Mouse (Mus musculus): Measurements from ENCODE around the gene Maml3. TPM values are rescaled to one million over a fixed set of nuclear protein-coding genes. Genes with fewer than 3 reads are reported as not detected.

Maml3 gene
- total RNA-seq, 2 experiments from 2014 or later = 7.4 to 7.5 TPM

- no peak for DNase-seq
- intact Hi-C loops (cut with DNase I) = no loop called here
Measured at GRCm38 (mm10) chr3:51813186-51813585, 291.7 kb downstream of the Maml3 start.

- no peak for DNase-seq
- intact Hi-C loops (cut with DNase I) = no loop called here
Measured at GRCm38 (mm10) chr3:51810731-51811130, 294.1 kb downstream of the Maml3 start.

GRCm38 (mm10) chr3:51809822-51810221 is 295.1 kb downstream of the Maml3 start:
- no peak for DNase-seq
- intact Hi-C loops (cut with DNase I) = no loop called here

GRCm38 (mm10) chr3:51807981-51808870 is 296.6 kb downstream of the Maml3 start:
- no peak for DNase-seq
- intact Hi-C loops (cut with DNase I) = no loop called here

- intact Hi-C loops (cut with DNase I) = no loop called here
- DNase-seq = no peak
Measured at GRCm38 (mm10) chr3:51805488-51806318, 299.2 kb downstream of the Maml3 start.

- intact Hi-C loops (cut with DNase I) = no loop called here
- DNase-seq = no peak
Measured at GRCm38 (mm10) chr3:51803903-51804302, 301.0 kb downstream of the Maml3 start.

GRCm38 (mm10) chr3:51799650-51800049 is 305.2 kb downstream of the Maml3 start:
- DNase-seq = no peak
- intact Hi-C loops (cut with DNase I) = no loop called here

GRCm38 (mm10) chr3:51796838-51797237 is 308.0 kb downstream of the Maml3 start:
- DNase-seq = peak; percentile 64
- intact Hi-C loops (cut with DNase I) = no loop called here

GRCm38 (mm10) chr3:51796219-51796828 is 308.6 kb downstream of the Maml3 start:
- intact Hi-C loops (cut with DNase I) = no loop called here
- peak; percentile 72 for DNase-seq

GRCm38 (mm10) chr3:51791542-51791941 is 313.3 kb downstream of the Maml3 start:
- intact Hi-C loops (cut with DNase I) = no loop called here
- DNase-seq = no peak

GRCm38 (mm10) chr3:51789389-51789904 is 315.4 kb downstream of the Maml3 start:
- DNase-seq = no peak
- intact Hi-C loops (cut with DNase I) = no loop called here

GRCm38 (mm10) chr3:51788591-51789339 is 316.1 kb downstream of the Maml3 start:
- intact Hi-C loops (cut with DNase I) = no loop called here
- peak; percentile 85 for DNase-seq

- no peak for DNase-seq
- intact Hi-C loops (cut with DNase I) = no loop called here
Measured at GRCm38 (mm10) chr3:51787945-51788344, 316.9 kb downstream of the Maml3 start.

GRCm38 (mm10) chr3:51785796-51786195 is 319.1 kb downstream of the Maml3 start:
- no peak for DNase-seq
- intact Hi-C loops (cut with DNase I) = no loop called here

GRCm38 (mm10) chr3:51782191-51782590 is 322.7 kb downstream of the Maml3 start:
- DNase-seq = no peak
- intact Hi-C loops (cut with DNase I) = no loop called here

GRCm38 (mm10) chr3:51778738-51779592 is 325.9 kb downstream of the Maml3 start:
- DNase-seq = no peak
- intact Hi-C loops (cut with DNase I) = no loop called here

GRCm38 (mm10) chr3:51778179-51778578 is 326.7 kb downstream of the Maml3 start:
- intact Hi-C loops (cut with DNase I) = no loop called here
- no peak for DNase-seq

GRCm38 (mm10) chr3:51776018-51776611 is 328.8 kb downstream of the Maml3 start:
- intact Hi-C loops (cut with DNase I) = no loop called here
- no peak for DNase-seq

- intact Hi-C loops (cut with DNase I) = no loop called here
- no peak for DNase-seq
Measured at GRCm38 (mm10) chr3:51773587-51773986, 331.3 kb downstream of the Maml3 start.

Data from left cerebral cortex, postnatal 4 days (tissue).